Mouse (Mus musculus) liver, embryonic 16.5 days (tissue): Measurements from ENCODE around the gene Npm1. TPM values are rescaled to one million over a fixed set of nuclear protein-coding genes. Genes with fewer than 3 reads are reported as not detected.
A peak's percentile ranks its signal among the peaks of the same experiment; 100 is the strongest.

Experiments used
- ATAC-seq: fragments of 200-750 bp; cut with Nextera tagmentation; 2 replicates; pipeline ENCODE4 v1.8.0; 2017; ENCODE audit warnings: low read depth, mild to moderate bottlenecking, moderate number of reproducible peaks, moderate library complexity
- H3K27ac ChIP-seq: fragments of 300-500 bp; sonication (generic); 2 replicates; pipeline ENCODE4 v1.5.1; 2014; ENCODE audit warnings: mild to moderate bottlenecking, low read length
- H3K27me3 ChIP-seq: fragments of 300-500 bp; sonication (generic); 2 replicates; pipeline ENCODE4 v1.6.1; 2014; ENCODE audit warnings: low read depth, low read length, mixed read lengths; ENCODE audit not compliant: control insufficient read depth, insufficient read depth
- H3K36me3 ChIP-seq: fragments of 300-500 bp; sonication (generic); 2 replicates; pipeline ENCODE4 v1.6.1; 2014; ENCODE audit warnings: mild to moderate bottlenecking; ENCODE audit not compliant: control insufficient read depth, insufficient read depth
- H3K4me1 ChIP-seq: fragments of 300-500 bp; sonication (generic); 2 replicates; pipeline ENCODE4 v1.6.1; 2014; ENCODE audit warnings: low read depth, low read length, mixed read lengths; ENCODE audit not compliant: control insufficient read depth
- H3K4me2 ChIP-seq: fragments of 300-500 bp; sonication (generic); 2 replicates; pipeline ENCODE4 v1.6.1; 2014; ENCODE audit warnings: low read depth, low read length, mixed read lengths
- H3K4me3 ChIP-seq: fragments of 300-500 bp; sonication (generic); 2 replicates; pipeline ENCODE4 v1.5.1; 2014; ENCODE audit warnings: low read depth, mild to moderate bottlenecking, low read length
- H3K9ac ChIP-seq: fragments of 300-500 bp; sonication (generic); 2 replicates; pipeline ENCODE4 v1.6.1; 2014; ENCODE audit warnings: low read depth, low read length
- H3K9me3 ChIP-seq: fragments of 300-500 bp; sonication (generic); replicated peaks from 2 replicates; pipeline ENCODE4 v1.6.1; 2016; ENCODE audit warnings: low read length; ENCODE audit not compliant: control insufficient read depth
- WGBS: fragments of 180-500 bp; shearing (Covaris S2); extraction: QIAGEN DNeasy Blood & Tissue Kit; methylation state at CpG from one replicate; pipeline ENCODE4 v1.1.7; 2014; ENCODE audit not compliant: insufficient replicate concordance; 5-methylcytosine and 5-hydroxymethylcytosine counted together
- polyA plus RNA-seq: library from polyadenylated mRNA; unstranded; fragments of >200 nt; fragmentation: Nextera tagmentation; extraction: Ambion mirVana; gene quantifications from 2 replicates; pipeline ENCODE4 v1.2.1, GENCODE M21; 2015

Gene Npm1
- polyA plus RNA-seq, 1 experiment from 2014 or later = 289 TPM

DNA sequence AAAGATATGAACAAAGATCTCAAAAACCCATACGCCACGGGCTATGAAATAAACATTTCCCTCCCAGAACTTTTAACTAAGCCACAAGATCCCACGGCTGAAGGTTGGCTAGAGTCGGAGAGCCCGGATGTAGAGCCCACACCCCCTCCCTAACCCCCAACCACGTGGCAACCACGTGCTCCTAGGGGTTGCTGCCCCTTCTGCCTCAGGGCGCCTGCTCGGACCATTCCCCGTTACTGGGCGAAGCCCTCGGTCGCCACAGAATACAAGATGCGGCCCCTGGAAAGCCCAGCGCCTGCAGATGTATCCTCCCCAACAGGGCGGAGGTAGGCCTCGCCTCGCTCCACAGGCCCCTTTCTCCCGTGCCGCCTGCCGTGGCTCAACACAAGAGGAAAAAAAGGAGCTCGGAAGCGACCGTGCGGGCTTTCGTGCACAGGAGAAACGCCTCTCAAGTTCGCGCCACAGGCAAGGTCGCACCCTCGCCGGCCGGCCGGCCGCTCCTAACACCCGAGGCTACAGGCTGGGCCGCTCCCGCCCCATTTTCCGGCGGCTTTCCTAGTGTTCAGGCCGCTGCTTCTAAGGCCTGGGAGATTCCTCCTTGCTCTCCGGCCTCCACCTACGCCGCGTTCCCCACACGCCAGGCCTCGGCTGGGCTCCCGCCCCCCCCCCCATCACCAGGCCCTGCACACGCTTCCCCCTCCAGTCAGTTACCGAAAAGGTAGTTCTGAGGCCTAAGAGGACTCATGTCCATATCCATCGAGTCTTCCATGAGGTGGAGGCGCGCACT lies 602 bp downstream of the Npm1 start:
- Histone ChIP-seq H3K9me3 (no peaks in the 10 kb centered on the region), H3K4me1 (peaks cover 4% of the 10 kb centered on the region; the same call in 1 of the 2 replicates), H3K27me3 (no peaks in the 10 kb centered on the region), H3K4me2 (peak overlapping the region; percentile 76), H3K27ac (peak overlapping the region; percentile 79), H3K4me3 (peak overlapping the region; percentile 93), H3K9ac (peak overlapping the region; percentile 90), H3K36me3 (peaks cover 22% of the 10 kb centered on the region)
- WGBS = 2% methylated on average over 53 of the region's 53 CpGs
- ATAC-seq = peak; percentile 35

- H3K4me2 ChIP-seq = no peak overlapping the region
- no peaks in the 10 kb centered on the region for H3K9me3 ChIP-seq
- no peak overlapping the region for H3K9ac ChIP-seq
- peaks cover 4% of the 10 kb centered on the region; the same call in 1 of the 2 replicates for H3K4me1 ChIP-seq
- H3K27me3 ChIP-seq = no peaks in the 10 kb centered on the region
- 79% methylated on average over 3 of the region's 3 CpGs for WGBS
- H3K4me3 ChIP-seq = no peak overlapping the region
- H3K27ac ChIP-seq = no peak overlapping the region
- peaks cover 39% of the 10 kb centered on the region for H3K36me3 ChIP-seq
- no peak for ATAC-seq
Measured at GRCm38 (mm10) chr11:33159741-33160140, 3.3 kb downstream of the Npm1 start.

DNA sequence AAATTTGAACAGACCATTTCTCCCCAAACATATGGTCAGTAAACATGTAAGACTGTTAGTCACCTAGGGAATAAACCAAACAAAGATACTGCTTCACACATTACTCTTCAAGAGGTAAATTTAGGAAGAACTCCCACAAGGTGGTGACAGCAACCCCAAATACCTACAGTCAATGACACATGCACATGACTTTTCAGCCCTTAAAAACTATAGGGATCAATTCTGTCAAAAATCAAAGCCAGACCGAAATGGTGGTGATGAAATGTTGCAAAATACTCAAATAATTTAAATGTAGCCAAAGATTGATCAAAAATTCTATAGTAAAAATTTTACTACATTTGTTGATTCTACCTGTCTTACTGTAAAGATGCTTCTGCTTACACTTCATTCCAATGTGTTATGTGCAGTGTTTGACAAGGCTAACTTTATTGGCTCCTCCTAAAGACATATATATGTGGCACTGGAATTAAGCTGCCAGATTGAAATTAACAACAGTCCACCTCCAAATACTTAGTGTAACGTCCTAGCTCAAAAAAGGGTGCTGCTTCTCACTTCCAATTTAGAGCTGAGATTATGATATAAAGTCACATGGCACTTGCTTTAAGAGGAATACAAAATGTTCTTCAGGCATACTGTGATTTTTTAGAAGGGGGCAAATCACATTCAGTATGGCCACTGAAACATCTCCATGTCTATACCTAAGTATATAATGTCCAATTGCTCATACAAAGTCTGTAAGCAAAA lies 5.4 kb downstream of the Npm1 start:
- peaks cover 53% of the 10 kb centered on the region for H3K36me3 ChIP-seq
- H3K9me3 ChIP-seq = no peaks in the 10 kb centered on the region
- H3K9ac ChIP-seq = no peak overlapping the region
- H3K4me3 ChIP-seq = no peak overlapping the region
- no peaks in the 10 kb centered on the region for H3K27me3 ChIP-seq
- 74% methylated on average over 2 of the region's 2 CpGs for WGBS
- H3K4me1 ChIP-seq = no peaks in the 10 kb centered on the region; the same call in 1 of the 2 replicates
- H3K27ac ChIP-seq = no peak overlapping the region
- ATAC-seq = no peak
- no peak overlapping the region for H3K4me2 ChIP-seq

GRCm38 (mm10) chr11:33156436-33157015 lies 6.5 kb downstream of the Npm1 start:
- Histone ChIP-seq H3K4me1 (no peaks in the 10 kb centered on the region; the same call in 1 of the 2 replicates), H3K4me2 (no peak overlapping the region), H3K27ac (no peak overlapping the region), H3K9ac (no peak overlapping the region), H3K27me3 (no peaks in the 10 kb centered on the region), H3K36me3 (peaks cover 59% of the 10 kb centered on the region), H3K9me3 (no peaks in the 10 kb centered on the region), H3K4me3 (no peak overlapping the region)
- ATAC-seq = no peak
- 72% methylated on average over 4 of the region's 4 CpGs for WGBS

DNA sequence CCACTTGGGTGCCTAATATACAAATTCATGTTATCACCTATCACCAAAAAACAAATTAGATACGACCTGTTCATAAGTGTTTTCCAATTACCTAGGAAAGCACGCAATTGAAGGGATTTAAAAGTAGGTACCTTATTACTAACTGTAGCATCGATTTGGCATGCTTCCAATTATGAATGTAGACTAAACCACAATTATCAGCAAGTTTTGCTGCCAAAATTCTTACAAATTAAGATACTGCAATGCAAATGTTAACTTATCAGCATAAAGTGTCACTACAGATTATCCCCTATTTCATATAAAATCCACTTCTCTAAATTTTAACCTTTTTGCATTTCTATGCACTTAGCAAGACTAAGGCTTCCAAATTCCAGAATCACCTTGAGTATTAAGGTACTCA lies 8.5 kb downstream of the Npm1 start:
- H3K9ac ChIP-seq = no peak overlapping the region
- no peaks in the 10 kb centered on the region for H3K4me1 ChIP-seq
- no peak overlapping the region for H3K27ac ChIP-seq
- no peak overlapping the region for H3K4me3 ChIP-seq
- no peak overlapping the region for H3K4me2 ChIP-seq
- H3K36me3 ChIP-seq = peaks cover 65% of the 10 kb centered on the region
- ATAC-seq = no peak
- H3K9me3 ChIP-seq = no peaks in the 10 kb centered on the region
- no peaks in the 10 kb centered on the region for H3K27me3 ChIP-seq
- WGBS = 77% methylated on average over 3 of the region's 3 CpGs

GRCm38 (mm10) chr11:33152997-33153396 lies 10.0 kb downstream of the Npm1 start:
- Histone ChIP-seq H3K27ac (no peak overlapping the region), H3K4me2 (no peak overlapping the region), H3K9me3 (no peaks in the 10 kb centered on the region), H3K27me3 (peaks cover 10% of the 10 kb centered on the region), H3K36me3 (peaks cover 57% of the 10 kb centered on the region), H3K9ac (no peak overlapping the region), H3K4me3 (no peak overlapping the region), H3K4me1 (peaks cover 2% of the 10 kb centered on the region)
- 72% methylated on average over 1 of the region's 1 CpGs for WGBS
- ATAC-seq = no peak

- H3K4me1 ChIP-seq = peaks cover 11% of the 10 kb centered on the region
- H3K36me3 ChIP-seq = peaks cover 48% of the 10 kb centered on the region
- H3K9me3 ChIP-seq = no peaks in the 10 kb centered on the region
- no peak overlapping the region for H3K9ac ChIP-seq
- no peak overlapping the region for H3K27ac ChIP-seq
- peaks cover 23% of the 10 kb centered on the region for H3K27me3 ChIP-seq
- H3K4me2 ChIP-seq = no peak overlapping the region
- no peak for ATAC-seq
- 60% methylated on average over 4 of the region's 4 CpGs for WGBS
- H3K4me3 ChIP-seq = no peak overlapping the region
Measured at GRCm38 (mm10) chr11:33151780-33152145, 11.2 kb downstream of the Npm1 start.

- Histone ChIP-seq H3K9ac (no peak overlapping the region), H3K27me3 (peaks cover 28% of the 10 kb centered on the region), H3K4me1 (peaks cover 12% of the 10 kb centered on the region), H3K4me2 (no peak overlapping the region), H3K36me3 (peaks cover 43% of the 10 kb centered on the region), H3K9me3 (no peaks in the 10 kb centered on the region), H3K27ac (no peak overlapping the region), H3K4me3 (no peak overlapping the region)
- WGBS = 59% methylated on average over 3 of the region's 3 CpGs
- no peak for ATAC-seq
Measured at GRCm38 (mm10) chr11:33151128-33151779, 11.8 kb downstream of the Npm1 start.
